Mouse (Mus musculus): ENCODE data around the gene Fubp1. TPM values are rescaled to one million over a fixed set of nuclear protein-coding genes. Genes with fewer than 3 reads are reported as not detected.
"Not testable (repeated sequence)": the region's sequence is repeated elsewhere in the genome, so short reads cannot be mapped to it uniquely, and the experiment has no call there.

Gene Fubp1
- polyA plus RNA-seq, 1 experiment: 254 TPM

DNA sequence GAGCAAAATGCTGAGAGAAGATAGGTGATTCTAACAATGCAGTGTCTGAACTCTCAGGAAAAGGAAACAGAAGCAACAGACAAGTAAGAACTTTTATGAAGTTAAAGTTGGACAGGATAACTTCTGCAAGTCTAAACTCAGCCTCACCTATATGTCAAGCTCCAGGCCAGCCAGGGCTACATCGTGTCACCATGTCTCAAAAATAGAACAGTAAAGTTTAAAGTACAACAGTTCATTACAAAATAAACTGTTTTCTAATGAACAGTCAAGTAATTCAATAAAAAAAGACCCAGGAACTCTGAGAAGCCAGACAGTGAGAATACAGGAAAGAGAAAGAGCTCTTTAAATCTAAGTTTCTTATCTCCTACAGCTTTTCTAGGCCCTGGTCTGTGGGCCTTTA lies 40.3 kb downstream of the Fubp1 start:
- H3K27me3 ChIP-seq (ENCODE audit: control insufficient read depth, insufficient read depth, low read length): no peaks in the 10 kb centered on the region
- no peak overlapping the region for H3K4me3 ChIP-seq (ENCODE audit: control insufficient read depth, insufficient read depth, low read length)
- H3K27ac ChIP-seq (ENCODE audit: control insufficient read depth, insufficient read depth, low read length): no peak overlapping the region
- TF ChIP-seq POLR2A (IDR thresholded peaks at IDR 0.05; ENCODE audit: control insufficient read depth, extremely low read depth, insufficient read depth, low read length, poor library complexity): no peak
- TF ChIP-seq CTCF (IDR thresholded peaks at IDR 0.05; ENCODE audit: borderline replicate concordance, control insufficient read depth, extremely low read depth, insufficient read depth, low read length, poor library complexity): no peak
- DNase-seq: no peak
- no peaks in the 10 kb centered on the region for H3K36me3 ChIP-seq (ENCODE audit: control insufficient read depth, insufficient read depth, low read length)
- no peaks in the 10 kb centered on the region; the same call in 1 of the 2 replicates for H3K4me1 ChIP-seq (replicated peaks; ENCODE audit: control insufficient read depth, insufficient read depth, low read length)
- WGBS: 94% methylated on average over 1 of the region's 1 CpGs

DNA sequence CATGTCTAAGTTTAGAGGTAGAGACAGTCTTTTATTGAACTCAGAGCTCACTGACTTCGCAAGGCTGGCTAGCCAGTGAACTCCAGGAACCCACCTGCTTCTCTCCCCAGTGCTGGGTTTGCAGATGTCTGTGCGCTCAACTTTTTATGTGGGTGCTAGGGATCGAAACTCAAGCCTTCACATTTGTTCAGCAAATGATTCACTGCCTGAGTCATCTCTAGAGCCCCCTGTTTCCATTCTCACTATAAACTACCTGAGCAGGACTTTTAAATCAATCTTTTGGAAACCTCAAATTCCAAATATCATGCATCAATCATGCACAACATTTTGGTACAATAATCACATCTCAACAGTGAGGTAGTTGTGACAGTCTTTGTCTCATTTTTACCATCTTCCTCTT lies 47.3 kb downstream of the Fubp1 start:
- H3K4me3 ChIP-seq (ENCODE audit: control insufficient read depth, insufficient read depth, low read length): no peak overlapping the region
- H3K4me1 ChIP-seq (replicated peaks; ENCODE audit: control insufficient read depth, insufficient read depth, low read length): peaks cover 7% of the 10 kb centered on the region
- H3K36me3 ChIP-seq (ENCODE audit: control insufficient read depth, insufficient read depth, low read length): no peaks in the 10 kb centered on the region
- DNase-seq: no peak
- 85% methylated on average over 3 of the region's 3 CpGs for WGBS
- H3K27me3 ChIP-seq (ENCODE audit: control insufficient read depth, insufficient read depth, low read length): no peaks in the 10 kb centered on the region
- no peak overlapping the region for H3K27ac ChIP-seq (ENCODE audit: control insufficient read depth, insufficient read depth, low read length)
- TF ChIP-seq POLR2A (IDR thresholded peaks at IDR 0.05; ENCODE audit: control insufficient read depth, extremely low read depth, insufficient read depth, low read length, poor library complexity) (no peak), CTCF (IDR thresholded peaks at IDR 0.05; ENCODE audit: borderline replicate concordance, control insufficient read depth, extremely low read depth, insufficient read depth, low read length, poor library complexity) (no peak)

DNA sequence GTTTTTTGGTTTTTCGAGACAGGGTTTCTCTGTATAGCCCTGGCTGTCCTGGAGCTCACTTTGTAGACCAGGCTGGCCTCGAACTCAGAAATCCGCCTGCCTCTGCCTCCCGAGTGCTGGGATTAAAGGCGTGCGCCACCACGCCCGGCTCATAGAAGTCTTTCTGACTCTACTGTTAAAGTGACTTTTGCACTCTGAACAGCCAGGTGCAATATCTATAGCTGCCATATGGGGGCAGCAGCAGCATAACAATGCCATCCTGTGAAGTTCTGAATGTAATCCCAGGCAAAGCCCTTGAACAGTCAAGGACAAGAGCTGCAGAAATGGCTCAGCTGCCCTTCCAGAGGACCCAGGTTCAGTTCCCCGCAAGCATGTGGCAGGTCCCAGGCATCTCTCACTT lies 49.2 kb downstream of the Fubp1 start:
- DNase-seq: peak; percentile 64
- not testable (repeated sequence) for H3K4me3 ChIP-seq (ENCODE audit: control insufficient read depth, insufficient read depth, low read length); H3K27ac ChIP-seq (ENCODE audit: control insufficient read depth, insufficient read depth, low read length); H3K36me3 ChIP-seq (ENCODE audit: control insufficient read depth, insufficient read depth, low read length); H3K4me1 ChIP-seq (replicated peaks; ENCODE audit: control insufficient read depth, insufficient read depth, low read length); H3K27me3 ChIP-seq (ENCODE audit: control insufficient read depth, insufficient read depth, low read length)
- WGBS: 27% methylated on average over 8 of the region's 9 CpGs

DNA sequence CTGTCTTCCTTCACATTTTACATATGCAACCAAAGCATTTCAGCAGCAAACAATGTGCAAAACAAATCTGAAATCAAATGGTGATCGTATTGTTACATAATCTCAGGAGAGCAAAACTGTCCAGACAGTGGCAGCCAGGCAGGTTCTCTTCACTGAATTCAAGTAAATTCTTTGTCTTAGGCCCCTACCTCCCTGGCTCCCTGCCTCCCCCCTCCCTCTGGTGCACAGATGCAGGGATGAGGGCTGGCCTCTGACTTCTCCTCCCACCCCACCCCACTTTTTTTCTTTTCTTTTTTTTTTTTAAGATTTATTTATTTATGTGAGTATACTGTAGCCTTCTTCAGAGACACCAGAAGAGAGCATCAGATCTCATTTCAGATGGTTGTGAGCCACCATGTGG lies 50.1 kb downstream of the Fubp1 start:
- 96% methylated on average over 1 of the region's 1 CpGs for WGBS

DNA sequence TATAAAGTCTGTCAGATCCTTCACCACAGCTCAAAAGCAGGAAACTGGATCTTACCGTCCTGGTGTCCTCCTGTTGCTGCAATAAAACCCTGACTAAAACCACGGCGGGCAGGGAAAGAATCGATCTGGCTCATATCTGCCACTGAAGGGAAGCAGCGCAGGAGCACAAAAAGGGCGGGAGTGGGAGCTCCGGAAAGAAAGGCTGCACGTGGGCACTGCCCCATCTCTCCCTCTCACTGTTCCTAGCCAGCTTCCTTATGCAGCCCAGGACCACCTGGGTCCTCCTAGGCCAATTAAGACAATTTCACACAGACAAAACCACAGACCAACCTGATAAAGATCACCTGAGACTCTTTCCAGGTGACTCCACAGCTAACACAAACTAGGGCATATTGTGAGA lies 51.2 kb downstream of the Fubp1 start:
- 20% methylated on average over 8 of the region's 8 CpGs for WGBS
- DNase-seq: no peak
- Histone ChIP-seq H3K36me3 (ENCODE audit: control insufficient read depth, insufficient read depth, low read length) (no peaks in the 10 kb centered on the region), H3K4me1 (replicated peaks; ENCODE audit: control insufficient read depth, insufficient read depth, low read length) (peaks cover 13% of the 10 kb centered on the region), H3K4me3 (ENCODE audit: control insufficient read depth, insufficient read depth, low read length) (no peak overlapping the region), H3K27me3 (ENCODE audit: control insufficient read depth, insufficient read depth, low read length) (peaks cover 9% of the 10 kb centered on the region), H3K27ac (ENCODE audit: control insufficient read depth, insufficient read depth, low read length) (no peak overlapping the region)
- TF ChIP-seq POLR2A (IDR thresholded peaks at IDR 0.05; ENCODE audit: control insufficient read depth, extremely low read depth, insufficient read depth, low read length, poor library complexity) (no peak), CTCF (IDR thresholded peaks at IDR 0.05; ENCODE audit: borderline replicate concordance, control insufficient read depth, extremely low read depth, insufficient read depth, low read length, poor library complexity) (no peak)

More for the DNA sequence above, 50.1 kb downstream of the Fubp1 start:
- Histone ChIP-seq H3K36me3 (ENCODE audit: control insufficient read depth, insufficient read depth, low read length) (no peaks in the 10 kb centered on the region), H3K27ac (ENCODE audit: control insufficient read depth, insufficient read depth, low read length) (no peak overlapping the region), H3K27me3 (ENCODE audit: control insufficient read depth, insufficient read depth, low read length) (peaks cover 3% of the 10 kb centered on the region), H3K4me1 (replicated peaks; ENCODE audit: control insufficient read depth, insufficient read depth, low read length) (peaks cover 7% of the 10 kb centered on the region), H3K4me3 (ENCODE audit: control insufficient read depth, insufficient read depth, low read length) (no peak overlapping the region)
- TF ChIP-seq CTCF (IDR thresholded peaks at IDR 0.05; ENCODE audit: borderline replicate concordance, control insufficient read depth, extremely low read depth, insufficient read depth, low read length, poor library complexity) (no peak), POLR2A (IDR thresholded peaks at IDR 0.05; ENCODE audit: control insufficient read depth, extremely low read depth, insufficient read depth, low read length, poor library complexity) (no peak)
- no peak for DNase-seq

DNA sequence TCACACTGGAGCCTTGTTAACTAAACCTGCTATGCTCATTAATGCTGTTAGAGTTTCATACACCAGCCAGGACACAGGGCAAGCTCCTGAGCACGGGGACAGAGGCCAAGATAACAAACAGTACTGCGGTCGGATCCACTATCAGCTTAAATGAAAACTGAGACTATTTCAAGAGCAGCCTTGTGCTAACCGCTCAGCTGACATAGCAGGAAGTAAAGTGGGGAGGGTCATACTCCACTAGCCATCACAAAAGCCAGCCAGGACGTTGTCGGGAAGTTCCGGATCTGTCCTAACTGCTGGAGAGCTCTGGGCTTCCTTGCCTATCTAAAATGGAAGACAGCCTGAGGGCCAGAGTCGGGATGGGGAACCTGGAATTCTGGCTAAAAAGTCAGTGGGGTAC lies 51.7 kb downstream of the Fubp1 start:
- Histone ChIP-seq H3K4me3 (ENCODE audit: control insufficient read depth, insufficient read depth, low read length) (no peak overlapping the region), H3K27ac (ENCODE audit: control insufficient read depth, insufficient read depth, low read length) (no peak overlapping the region)
- 31% methylated on average over 8 of the region's 8 CpGs for WGBS

DNA sequence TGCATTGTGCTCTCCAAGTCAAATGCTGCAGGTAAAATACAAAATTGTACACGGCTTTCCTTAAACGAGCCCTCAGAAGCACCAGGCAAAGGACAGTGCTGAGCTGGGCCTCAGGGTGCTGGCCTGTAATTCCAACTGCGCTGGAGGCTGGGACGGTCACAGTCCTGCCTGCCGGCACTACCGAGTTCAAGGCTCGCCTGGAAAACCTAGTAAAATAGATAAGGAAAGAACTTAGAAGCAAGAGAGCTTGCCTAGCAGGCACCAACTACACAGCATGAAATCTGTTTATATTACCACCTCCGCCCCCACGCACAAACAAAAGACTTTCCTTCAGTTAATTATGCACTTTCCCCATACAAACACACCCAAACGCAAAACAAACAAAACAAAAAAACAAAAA lies 54.2 kb downstream of the Fubp1 start:
- no peak overlapping the region for H3K4me3 ChIP-seq (ENCODE audit: control insufficient read depth, insufficient read depth, low read length)
- H3K27ac ChIP-seq (ENCODE audit: control insufficient read depth, insufficient read depth, low read length): no peak overlapping the region
- no peak for TF ChIP-seq POLR2A (IDR thresholded peaks at IDR 0.05; ENCODE audit: control insufficient read depth, extremely low read depth, insufficient read depth, low read length, poor library complexity)
- no peak for TF ChIP-seq CTCF (IDR thresholded peaks at IDR 0.05; ENCODE audit: borderline replicate concordance, control insufficient read depth, extremely low read depth, insufficient read depth, low read length, poor library complexity)
- H3K4me1 ChIP-seq (replicated peaks; ENCODE audit: control insufficient read depth, insufficient read depth, low read length): peaks cover 13% of the 10 kb centered on the region
- H3K36me3 ChIP-seq (ENCODE audit: control insufficient read depth, insufficient read depth, low read length): no peaks in the 10 kb centered on the region
- DNase-seq: no peak
- WGBS: 92% methylated on average over 10 of the region's 10 CpGs
- peaks cover 12% of the 10 kb centered on the region for H3K27me3 ChIP-seq (ENCODE audit: control insufficient read depth, insufficient read depth, low read length)

More for the DNA sequence above, 51.7 kb downstream of the Fubp1 start:
- TF ChIP-seq POLR2A (IDR thresholded peaks at IDR 0.05; ENCODE audit: control insufficient read depth, extremely low read depth, insufficient read depth, low read length, poor library complexity) (no peak), CTCF (IDR thresholded peaks at IDR 0.05; ENCODE audit: borderline replicate concordance, control insufficient read depth, extremely low read depth, insufficient read depth, low read length, poor library complexity) (no peak)
- H3K4me1 ChIP-seq (replicated peaks; ENCODE audit: control insufficient read depth, insufficient read depth, low read length): peaks cover 13% of the 10 kb centered on the region
- H3K27me3 ChIP-seq (ENCODE audit: control insufficient read depth, insufficient read depth, low read length): peaks cover 12% of the 10 kb centered on the region
- no peaks in the 10 kb centered on the region for H3K36me3 ChIP-seq (ENCODE audit: control insufficient read depth, insufficient read depth, low read length)
- DNase-seq: no peak
